Mouse (Mus musculus) ES-E14 (cell line): Measurements from ENCODE around the gene Ranbp6. TPM values are rescaled to one million over a fixed set of nuclear protein-coding genes. Genes with fewer than 3 reads are reported as not detected.
A peak's percentile ranks its signal among the peaks of the same experiment; 100 is the strongest.

Source experiments
- DNase-seq: peaks from one replicate; pipeline ENCODE4 v3.0.0-alpha.2; 2013; ENCODE audit warnings: low read depth, low spot score
- H3K27ac ChIP-seq: 2 replicates; pipeline ENCODE4 v1.5.1; 2012; ENCODE audit warnings: low read depth, mild to moderate bottlenecking, low read length, moderate library complexity, mixed read lengths; ENCODE audit not compliant: poor library complexity, insufficient read depth, severe bottlenecking
- H3K36me3 ChIP-seq: 2 replicates; pipeline ENCODE4 v1.6.1; 2012; ENCODE audit warnings: mild to moderate bottlenecking, low read length, moderate library complexity, mixed read lengths; ENCODE audit not compliant: control insufficient read depth, poor library complexity, insufficient read depth, severe bottlenecking
- H3K4me1 ChIP-seq, 2 experiments: fragments of 150-350 bp in 1 of 2; sonication (generic) in 1 of 2; 2 replicates each; pipeline ENCODE4 v1.6.1; 2012; ENCODE audit warnings: low read length in 2 of 2, mild to moderate bottlenecking in 1 of 2, mixed read lengths in 1 of 2; ENCODE audit not compliant: control insufficient read depth in 2 of 2, insufficient read depth in 2 of 2, poor library complexity in 1 of 2
- H3K4me3 ChIP-seq, 2 experiments: fragments of 150-350 bp in 1 of 2; sonication (generic) in 1 of 2; 2 replicates each; pipeline ENCODE4 v1.5.1; 2012; ENCODE audit warnings: low read length in 2 of 2, low read depth in 1 of 2, mild to moderate bottlenecking in 1 of 2, mixed read lengths in 1 of 2; ENCODE audit not compliant: insufficient read depth in 1 of 2, poor library complexity in 1 of 2, severe bottlenecking in 1 of 2
- H3K9ac ChIP-seq: 2 replicates; pipeline ENCODE4 v1.6.1; 2012; ENCODE audit warnings: low read depth, mild to moderate bottlenecking, low read length, mixed read lengths; ENCODE audit not compliant: poor library complexity, insufficient read depth, severe bottlenecking
- H3K9me3 ChIP-seq: fragments of 150-350 bp; sonication (generic); 2 replicates; pipeline ENCODE4 v1.6.1; 2012; ENCODE audit warnings: low read depth, mild to moderate bottlenecking, low read length; ENCODE audit not compliant: control insufficient read depth, insufficient read depth
- CHD2 ChIP-seq: IDR thresholded peaks from 2 replicates; pipeline ENCODE4 v1.6.1; 2014; ENCODE audit warnings: mild to moderate bottlenecking, low read depth, low read length, inconsistent platforms
- HCFC1 ChIP-seq: IDR thresholded peaks from 2 replicates; pipeline ENCODE4 v1.6.1; 2012; ENCODE audit warnings: low read length, inconsistent platforms, borderline replicate concordance; ENCODE audit not compliant: insufficient read depth
- MAFK ChIP-seq: IDR thresholded peaks from 2 replicates; pipeline ENCODE4 v1.6.1; 2014; ENCODE audit warnings: mild to moderate bottlenecking, low read depth, low read length, inconsistent platforms; ENCODE audit not compliant: insufficient read depth
- ZC3H11A ChIP-seq: IDR thresholded peaks from 2 replicates; pipeline ENCODE4 v1.6.1; 2012; ENCODE audit warnings: low read depth, mild to moderate bottlenecking, inconsistent platforms, low read length, borderline replicate concordance
- ZNF384 ChIP-seq: IDR thresholded peaks from 2 replicates; pipeline ENCODE4 v1.6.1; 2012; ENCODE audit warnings: low read depth, low read length, inconsistent platforms
- in situ Hi-C, 2 experiments: fragments of 600-800 bp; cut with MboI; formaldehyde crosslinking; loops; one replicate each; pipeline ENCODE4 v1.15.1; 2025; ENCODE audit warnings: low sequenced_read_pairs in 2 of 2, inconsistent platforms in 1 of 2; ENCODE audit not compliant: unreplicated experiment in 2 of 2
- total RNA-seq: library from RNA; depleted of rRNA; stranded (reverse); fragments of 300-350 nt; gene quantifications from 2 replicates; pipeline ENCODE4 v1.2.3, GENCODE M21; 2012

The Ranbp6 gene
- total RNA-seq, 1 experiment, result 11.3 TPM

DNA sequence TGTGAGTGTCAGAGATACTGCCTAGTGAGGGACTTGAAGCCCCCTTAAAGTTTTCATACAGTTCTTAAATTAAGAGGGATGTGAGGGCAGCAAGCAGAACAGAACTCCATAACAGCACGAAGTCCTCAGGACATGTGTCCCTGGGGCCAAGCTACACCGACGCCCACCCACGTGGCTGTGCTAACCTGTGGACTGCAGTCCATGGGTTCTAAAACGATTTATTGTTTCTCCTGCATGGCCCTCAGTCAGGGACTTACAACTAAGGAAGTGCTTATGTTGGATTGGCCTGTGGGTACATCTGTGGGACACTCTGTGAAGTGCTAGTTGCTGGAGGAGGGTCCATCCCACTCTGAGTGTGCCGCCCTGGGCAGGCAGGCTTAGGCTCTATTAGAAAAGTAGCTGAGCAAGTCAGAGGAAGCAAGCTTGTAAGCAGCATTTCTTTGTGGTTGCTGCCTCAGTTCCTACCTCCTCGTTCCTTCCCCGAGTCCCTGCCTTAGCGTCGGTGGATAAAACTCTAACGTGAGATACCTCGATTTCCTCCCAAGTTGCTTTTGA is 10.8 kb upstream of the Ranbp6 start:
- TF ChIP-seq ZC3H11A, result no peak
- no peak for TF ChIP-seq HCFC1
- TF ChIP-seq MAFK, result no peak
- TF ChIP-seq CHD2, result no peak
- no peak for TF ChIP-seq ZNF384
- Histone ChIP-seq H3K4me1 (no peaks in the 10 kb centered on the region), H3K4me3 (no peak overlapping the region), H3K36me3 (no peaks in the 10 kb centered on the region), H3K9me3 (no peaks in the 10 kb centered on the region), H3K27ac (no peak overlapping the region), H3K9ac (no peak overlapping the region)
- in situ Hi-C loops, result no loop called here
- DNase-seq, result no peak

DNA sequence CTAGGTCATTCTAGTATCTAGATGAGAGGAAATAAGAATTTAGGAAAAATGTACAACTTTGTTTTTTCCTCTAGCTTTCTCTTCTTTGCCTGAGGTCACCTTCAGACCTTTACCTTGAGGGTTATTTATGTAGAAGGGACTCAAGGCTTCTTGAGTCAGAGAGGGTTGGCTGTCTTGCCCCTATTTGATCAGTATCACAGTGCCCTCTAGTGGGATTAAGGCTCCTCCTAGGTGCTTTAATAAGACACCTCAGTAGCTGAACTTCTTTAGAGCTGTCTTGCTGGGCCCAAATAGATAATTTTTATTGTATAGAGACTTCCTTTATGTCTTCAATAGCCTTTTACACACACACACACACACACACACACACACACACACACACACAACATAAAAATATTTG is 8.2 kb upstream of the Ranbp6 start:
- Histone ChIP-seq H3K9me3 (no peaks in the 10 kb centered on the region), H3K4me3 (no peak overlapping the region), H3K36me3 (no peaks in the 10 kb centered on the region), H3K27ac (no peak overlapping the region), H3K9ac (no peak overlapping the region), H3K4me1 (no peaks in the 10 kb centered on the region)
- TF ChIP-seq MAFK (no peak), ZNF384 (no peak), HCFC1 (no peak), ZC3H11A (peak; percentile 67)
- peak; percentile 51 for DNase-seq
- in situ Hi-C loops, result no loop called here

DNA sequence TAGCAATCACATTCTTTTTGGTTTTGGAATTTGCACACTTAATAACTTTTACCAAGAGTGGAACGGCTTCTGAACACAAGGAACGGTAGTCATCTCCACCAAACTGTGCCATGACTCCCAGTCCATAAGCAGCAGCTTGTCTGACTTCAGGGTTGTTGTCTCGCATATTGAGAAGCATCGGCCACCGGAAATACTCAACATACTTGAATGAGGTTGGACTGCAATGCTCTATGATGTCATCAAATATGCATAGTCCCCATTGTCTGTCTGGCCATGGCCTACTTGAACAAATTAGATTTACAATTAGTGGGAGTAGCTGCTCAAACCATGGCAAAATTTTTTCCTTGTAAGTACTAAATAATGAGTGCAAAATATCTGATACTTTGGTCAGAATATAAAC is 2.8 kb downstream of the Ranbp6 start:
- in situ Hi-C loops, result no loop called here
- Histone ChIP-seq H3K4me1 (no peaks in the 10 kb centered on the region; a peak in 1 of 4 replicates), H3K27ac (no peak overlapping the region), H3K4me3 (no peak overlapping the region), H3K36me3 (0 out of 2 replicates have a peak, but pooled peaks cover 2% of the 10 kb centered on the region), H3K9me3 (no peaks in the 10 kb centered on the region), H3K9ac (no peak overlapping the region)
- TF ChIP-seq CHD2 (no peak), ZC3H11A (no peak), HCFC1 (no peak), ZNF384 (no peak), MAFK (no peak)
- no peak for DNase-seq

DNA sequence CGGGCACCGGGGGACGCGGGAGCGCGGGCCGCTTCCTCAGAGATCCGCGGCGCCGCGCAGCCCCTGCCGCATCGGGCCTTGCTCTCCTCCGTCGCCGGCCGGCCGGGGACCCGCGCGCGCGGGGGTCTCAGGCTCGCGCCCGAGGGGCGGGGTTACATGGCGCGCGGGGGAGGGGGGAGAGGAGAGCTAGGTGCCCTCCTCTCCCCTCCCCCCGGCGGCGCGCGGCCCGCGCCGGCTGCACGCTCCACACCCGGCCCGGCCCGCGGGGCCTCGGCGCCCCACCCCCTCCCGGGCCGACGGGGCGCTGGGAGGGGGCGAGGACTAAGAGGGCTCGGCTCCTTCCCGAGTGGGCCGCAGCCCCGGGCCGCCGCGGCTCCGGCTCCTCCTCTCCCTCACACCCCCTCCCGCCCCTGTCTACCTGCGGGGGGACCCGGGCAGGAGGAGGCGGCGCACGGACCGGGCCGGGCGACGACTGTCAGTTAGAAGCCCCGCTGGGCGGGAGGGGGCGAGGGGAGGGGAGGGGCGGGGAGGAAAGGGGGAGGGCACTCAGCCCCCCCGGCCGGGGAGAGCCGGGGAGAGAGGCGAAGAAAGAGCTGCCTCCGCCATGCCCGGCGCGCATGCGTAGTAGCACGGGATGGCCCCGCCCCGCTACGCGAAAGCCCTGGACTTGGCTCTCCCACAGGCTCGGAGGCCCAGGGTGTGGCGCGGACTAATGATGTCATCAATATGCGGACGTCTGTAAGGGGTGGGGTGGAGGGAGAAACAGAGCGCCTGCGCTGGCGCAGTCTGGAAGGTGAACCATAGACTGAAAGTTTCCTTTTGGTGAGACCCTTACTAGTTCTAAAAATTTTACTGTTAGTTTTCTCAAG is 6.6 kb downstream of the Ranbp6 start, which contains the start of gene 9930021J03Rik:
Gene 9930021J03Rik, minus strand, starts transcription at position 73 of the 869 bp plus-strand sequence.
- 0 out of 2 replicates have a peak, but pooled peaks cover 2% of the 10 kb centered on the region for H3K36me3 ChIP-seq
- TF ChIP-seq ZC3H11A (peak; percentile 52; the same call in 1 of the 2 replicates), HCFC1 (peak; percentile 86), CHD2 (no peak)
- in situ Hi-C loops, result no loop called here
- DNase-seq, result peak; percentile 98
- peaks cover 1 to 5% of the 10 kb centered on the region in 2 experiments; a peak in 1 of 4 replicates for H3K4me1 ChIP-seq
- H3K9me3 ChIP-seq, result no peaks in the 10 kb centered on the region
- H3K9ac ChIP-seq, result peak within 1 kb of the TSS; percentile 91
- H3K4me3 ChIP-seq, result peak within 1 kb of the TSS; percentile 88 to 95
- H3K27ac ChIP-seq, result peak within 1 kb of the TSS; percentile 87
